ENCODE assay signal across 26 mouse cellular contexts in genomic region chr7:128641571-128641970, GRCm38 (mm10). TPM values are rescaled to one million over a fixed set of nuclear protein-coding genes. Genes with fewer than 3 reads are reported as not detected.
A peak's percentile ranks its signal among the peaks of the same experiment; 100 is the strongest.
DNase-seq lines count a peak whose midpoint lies in the region; ATAC-seq and TF ChIP-seq lines count a peak whose summit lies in the region.
"Had no signal": no experiment of that assay in that cellular context is flagged by ENCODE, and none has a peak within 500 bp of the region (broad histone marks: within the 10 kb centered on the region; RNA-seq: fewer than 3 reads in every experiment).

No protein-coding gene starts in this region.

- no peaks in the 10 kb centered on the region for H3K27me3 ChIP-seq in forebrain, postnatal 0 days (ENCODE audit: insufficient read depth, low read length)
- H3K27me3 ChIP-seq in forebrain, embryonic 10.5 days (ENCODE audit: poor library complexity, severe bottlenecking): no peaks in the 10 kb centered on the region
- H3K27me3 ChIP-seq: embryonic facial prominence, embryonic 15.5 days; forebrain, embryonic 15.5 days; heart, embryonic 15.5 days; hindbrain, embryonic 13.5 days had no signal

- no peak for TF ChIP-seq CTCF in forebrain, postnatal 0 days (IDR thresholded peaks at IDR 0.05; ENCODE audit: low read depth)

- no peaks in the 10 kb centered on the region for H3K9me3 ChIP-seq in forebrain, postnatal 0 days (ENCODE audit: low read length)
- H3K9me3 ChIP-seq in forebrain, embryonic 10.5 days: no peaks in the 10 kb centered on the region
- H3K9me3 ChIP-seq: embryonic facial prominence, embryonic 15.5 days; forebrain, embryonic 15.5 days; G1E; heart, embryonic 10.5 days; heart, embryonic 15.5 days; hindbrain, embryonic 13.5 days had no signal

- H3K4me1 ChIP-seq in forebrain, postnatal 0 days (ENCODE audit: insufficient read depth): no peaks in the 10 kb centered on the region
- H3K4me1 ChIP-seq in forebrain, embryonic 10.5 days: peaks cover 4% of the 10 kb centered on the region; the same call in 1 of the 2 replicates
- H3K4me1 ChIP-seq: embryonic facial prominence, embryonic 15.5 days; heart, embryonic 15.5 days had no signal

- DNase-seq in forebrain, postnatal 0 days: no peak
- no peak for DNase-seq in forebrain, embryonic 10.5 days (ENCODE audit: extremely low spot score, low spot score)
- DNase-seq in layer of hippocampus, adult 11-12 months (ENCODE audit: low spot score): peak; percentile 35
- no peak for DNase-seq in layer of hippocampus, postnatal 10 days (ENCODE audit: low spot score in 2 of 2)
- peak; percentile 58 for DNase-seq in brain, adult 2 months (ENCODE audit: low read depth, low spot score)
- DNase-seq in layer of hippocampus, adult 9-11 months: peak; percentile 66
- no peak for DNase-seq in urinary bladder, adult 2 months (ENCODE audit: low spot score)
- DNase-seq in spleen, postnatal 4 days (ENCODE audit: low spot score in 2 of 2): no peak
- DNase-seq: adrenal gland, postnatal 14 days; B cell, adult 2 months; cerebellum, adult 18-20 months; cerebellum, adult 9-11 months; embryo, embryonic 11 days; gastrocnemius, postnatal 36 days; heart, adult 18-20 months; heart, postnatal 14 days had no signal

- H3K9ac ChIP-seq in forebrain, postnatal 0 days: no peak overlapping the region
- H3K9ac ChIP-seq: embryonic facial prominence, embryonic 15.5 days; forebrain, embryonic 15.5 days; heart, embryonic 15.5 days; hindbrain, embryonic 13.5 days had no signal

- H3K36me3 ChIP-seq in forebrain, postnatal 0 days (ENCODE audit: insufficient read depth): no peaks in the 10 kb centered on the region
- H3K36me3 ChIP-seq in forebrain, embryonic 10.5 days (replicated peaks): peaks cover 12% of the 10 kb centered on the region
- H3K36me3 ChIP-seq: embryonic facial prominence, embryonic 15.5 days; forebrain, embryonic 15.5 days; heart, embryonic 15.5 days; hindbrain, embryonic 13.5 days had no signal

- H3K4me2 ChIP-seq in forebrain, postnatal 0 days (ENCODE audit: low read depth): no peak overlapping the region
- H3K4me2 ChIP-seq: embryonic facial prominence, embryonic 15.5 days; forebrain, embryonic 15.5 days; heart, embryonic 15.5 days; hindbrain, embryonic 13.5 days had no signal

- WGBS in forebrain, postnatal 0 days: 83% methylated on average over 7 of the region's 7 CpGs
- 96% methylated on average over 7 of the region's 7 CpGs for WGBS in forebrain, embryonic 10.5 days

- H3K4me3 ChIP-seq in forebrain, postnatal 0 days (ENCODE audit: low read depth, low read length): no peak overlapping the region
- no peak overlapping the region for H3K4me3 ChIP-seq in forebrain, embryonic 10.5 days
- H3K4me3 ChIP-seq: embryonic facial prominence, embryonic 15.5 days; erythroblast, embryonic 14.5 days; forebrain, embryonic 15.5 days; heart, embryonic 10.5 days; heart, embryonic 15.5 days; hindbrain, embryonic 13.5 days had no signal

- ATAC-seq in forebrain, postnatal 0 days: no peak
- ATAC-seq: activated CD4-positive, CD25-positive, alpha-beta regulatory T cell, adult 4 months; CD4-positive, CD25-positive, alpha-beta regulatory T cell, adult 4 months; forebrain, embryonic 15.5 days; hindbrain, postnatal 0 days had no signal

- 0 out of 2 replicates have a peak overlapping the region, but pooled peaks have one; percentile 15 for H3K27ac ChIP-seq in forebrain, postnatal 0 days (ENCODE audit: low read depth, low read length)
- no peak overlapping the region for H3K27ac ChIP-seq in forebrain, embryonic 10.5 days
- H3K27ac ChIP-seq: embryonic facial prominence, embryonic 15.5 days; forebrain, embryonic 15.5 days; heart, embryonic 10.5 days; heart, embryonic 15.5 days; hindbrain, embryonic 13.5 days; hindbrain, postnatal 0 days had no signal

RNA-seq across cellular contexts. Expression of gene Inpp5f, which starts 30.4 kb away (rescaled TPM):
- total RNA-seq in forebrain, postnatal 0 days (2014; rRNA removed): 334 and 420 TPM in 2 replicates
- polyA plus RNA-seq in forebrain, postnatal 0 days (2015; fragmentation: Nextera tagmentation; extraction: Ambion mirVana): 270 and 361 TPM in 2 replicates
- 40.3 and 46.3 TPM in 2 replicates for polyA plus RNA-seq in forebrain, embryonic 10.5 days (2016; fragmentation: Nextera tagmentation; extraction: Ambion mirVana)
- 100 to 1,000 TPM; 382 to 384 TPM for total RNA-seq in layer of hippocampus, postnatal 10 days (2021)
- 13.4 and 14.2 TPM in 2 replicates for polyA plus RNA-seq in urinary bladder, adult 2 months (2012; rRNA removed)

Comparison
In these comparisons a context has a peak if more than half of its experiments do, and no peak if none do; other contexts are left out.
1. DNase-seq: peak in layer of hippocampus, adult 11-12 months (single experiment), brain, adult 2 months (single experiment) and layer of hippocampus, adult 9-11 months (single experiment); none in forebrain, postnatal 0 days (single experiment), forebrain, embryonic 10.5 days (single experiment), layer of hippocampus, postnatal 10 days (0 of 2), urinary bladder, adult 2 months (single experiment) and spleen, postnatal 4 days (0 of 2).